Mouse (Mus musculus): ENCODE results near the gene Klhl36.

GRCm38 (mm10) chr8:119910547-119911257 is 48.6 kb downstream of the Klhl36 start, which contains the start of gene Gm20388:
- TF ChIP-seq HCFC1 (IDR thresholded peaks at IDR 0.05; ENCODE audit: borderline replicate concordance, insufficient read depth, low read length) (peak; percentile 56; the same call in 1 of the 2 replicates), ZNF384 (IDR thresholded peaks at IDR 0.05; ENCODE audit: low read depth, low read length) (no peak), CHD2 (IDR thresholded peaks at IDR 0.05; ENCODE audit: low read depth, low read length) (no peak), MAFK (IDR thresholded peaks at IDR 0.05; ENCODE audit: insufficient read depth, low read depth, low read length) (no peak), ZC3H11A (IDR thresholded peaks at IDR 0.05; ENCODE audit: borderline replicate concordance, low read depth, low read length) (no peak)
